Mouse (Mus musculus) brain, embryonic 14.5 days (tissue): ENCODE results near the gene Sh3kbp1.

Experiments used
- CTCF ChIP-seq: fragments of 200-500 bp; IDR thresholded peaks from 2 replicates; pipeline ENCODE4 v1.5.1; 2012; ENCODE audit warnings: inconsistent platforms, mild to moderate bottlenecking, moderate library complexity, borderline replicate concordance; ENCODE audit not compliant: insufficient read depth, insufficient read length; ENCODE audit errors: extremely low read depth
- POLR2A ChIP-seq: fragments of 200-500 bp; IDR thresholded peaks from 2 replicates; pipeline ENCODE4 v1.6.1; 2012; ENCODE audit warnings: mild to moderate bottlenecking, inconsistent platforms, borderline replicate concordance; ENCODE audit not compliant: poor library complexity, insufficient read depth, insufficient read length, severe bottlenecking; ENCODE audit errors: extremely low read depth

- TF ChIP-seq CTCF (no peak), POLR2A (no peak)
Measured at GRCm38 (mm10) chrX:159744035-159744434, 117.0 kb downstream of the Sh3kbp1 start.
